Mouse (Mus musculus): ENCODE measurements at regions not wholly inside any gene's neighbourhood (a gene's known extent, or its start where the extent isn't known, plus 50 kb on each side); places are given as distances from the start of the nearest gene placed in this dataset.

DNA sequence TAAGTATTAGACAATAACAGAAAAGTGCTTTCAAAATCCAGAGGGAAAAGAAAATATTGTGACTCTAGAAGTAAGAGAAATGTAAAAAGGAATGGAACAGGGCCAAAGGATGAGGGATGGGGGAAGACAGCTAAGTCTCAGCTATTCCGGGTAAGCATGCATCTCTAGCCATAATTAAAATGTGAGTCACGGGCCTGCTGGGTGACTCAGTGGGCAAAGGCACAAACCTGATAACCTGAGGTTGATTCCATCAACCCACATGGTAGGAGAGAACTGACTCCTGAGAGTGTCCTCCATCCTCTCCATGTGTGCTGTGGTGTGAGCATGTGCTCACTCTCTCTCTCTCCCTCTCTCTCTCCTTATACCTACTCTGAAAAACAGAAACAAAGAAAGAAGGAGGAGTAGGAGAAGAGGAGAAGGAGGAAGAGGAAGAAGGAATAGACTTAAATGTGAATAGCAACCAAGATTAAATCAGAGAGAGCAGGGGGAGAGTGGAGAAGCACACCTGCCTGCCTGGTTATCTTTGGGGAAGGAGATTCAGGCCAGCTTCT, 68.6 kb upstream of the Cited2 start:
- WGBS, result 64% methylated on average over 2 of the region's 2 CpGs
- Histone ChIP-seq H3K27me3 (ENCODE audit: insufficient read depth, low read length) (no peaks in the 10 kb centered on the region), H3K4me1 (ENCODE audit: insufficient read depth) (no peaks in the 10 kb centered on the region), H3K4me3 (ENCODE audit: low read depth, low read length) (no peak overlapping the region), H3K9me3 (ENCODE audit: low read length) (no peaks in the 10 kb centered on the region), H3K27ac (ENCODE audit: low read depth, low read length) (no peak overlapping the region), H3K4me2 (ENCODE audit: low read depth) (no peak overlapping the region), H3K9ac (no peak overlapping the region), H3K36me3 (ENCODE audit: insufficient read depth) (no peaks in the 10 kb centered on the region)
- TF ChIP-seq CTCF (IDR thresholded peaks at IDR 0.05; ENCODE audit: low read depth), result no peak
- ATAC-seq (no peak), DNase-seq (no peak)

- no peak overlapping the region for H3K4me2 ChIP-seq (ENCODE audit: low read depth)
- H3K9ac ChIP-seq, result no peak overlapping the region
- no peaks in the 10 kb centered on the region for H3K4me1 ChIP-seq (ENCODE audit: insufficient read depth)
- H3K27ac ChIP-seq (ENCODE audit: low read depth, low read length), result no peak overlapping the region
- no peaks in the 10 kb centered on the region for H3K27me3 ChIP-seq (ENCODE audit: insufficient read depth, low read length)
- H3K9me3 ChIP-seq (ENCODE audit: low read length), result no peaks in the 10 kb centered on the region
- ATAC-seq, result no peak
- no peak for DNase-seq
- no peak overlapping the region for H3K4me3 ChIP-seq (ENCODE audit: low read depth, low read length)
- 53% methylated on average over 10 of the region's 10 CpGs for WGBS
- TF ChIP-seq CTCF (IDR thresholded peaks at IDR 0.05; ENCODE audit: low read depth), result no peak
- no peaks in the 10 kb centered on the region for H3K36me3 ChIP-seq (ENCODE audit: insufficient read depth)
Measured at GRCm38 (mm10) chr10:17655459-17656051, 67.5 kb upstream of the Cited2 start.

DNA sequence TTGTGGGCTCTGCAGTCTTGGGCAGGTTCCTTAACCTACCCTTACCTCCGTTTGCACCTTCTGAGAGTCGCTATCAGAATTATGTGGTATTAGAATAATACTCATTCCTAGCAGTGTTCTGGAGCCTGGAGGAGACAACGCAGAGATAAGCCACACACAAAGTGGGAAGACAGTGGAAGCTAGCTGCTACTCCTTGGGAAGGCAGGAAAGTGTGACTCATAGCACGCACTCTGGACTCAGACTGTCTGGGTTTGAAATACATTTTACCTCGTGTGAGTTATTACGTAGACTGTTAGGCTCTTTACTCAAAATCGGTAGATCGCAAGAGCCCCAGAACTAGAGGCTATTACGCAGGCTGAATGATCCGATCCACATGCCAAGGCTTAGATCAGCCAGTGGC, 66.7 kb upstream of the Cited2 start:
- ATAC-seq (no peak), DNase-seq (no peak)
- Histone ChIP-seq H3K9me3 (ENCODE audit: low read length) (no peaks in the 10 kb centered on the region), H3K36me3 (ENCODE audit: insufficient read depth) (no peaks in the 10 kb centered on the region), H3K4me3 (ENCODE audit: low read depth, low read length) (no peak overlapping the region), H3K27me3 (ENCODE audit: insufficient read depth, low read length) (no peaks in the 10 kb centered on the region), H3K4me1 (ENCODE audit: insufficient read depth) (no peaks in the 10 kb centered on the region), H3K4me2 (ENCODE audit: low read depth) (no peak overlapping the region), H3K27ac (ENCODE audit: low read depth, low read length) (no peak overlapping the region), H3K9ac (no peak overlapping the region)
- WGBS, result 85% methylated on average over 10 of the region's 10 CpGs
- no peak for TF ChIP-seq CTCF (IDR thresholded peaks at IDR 0.05; ENCODE audit: low read depth)

DNA sequence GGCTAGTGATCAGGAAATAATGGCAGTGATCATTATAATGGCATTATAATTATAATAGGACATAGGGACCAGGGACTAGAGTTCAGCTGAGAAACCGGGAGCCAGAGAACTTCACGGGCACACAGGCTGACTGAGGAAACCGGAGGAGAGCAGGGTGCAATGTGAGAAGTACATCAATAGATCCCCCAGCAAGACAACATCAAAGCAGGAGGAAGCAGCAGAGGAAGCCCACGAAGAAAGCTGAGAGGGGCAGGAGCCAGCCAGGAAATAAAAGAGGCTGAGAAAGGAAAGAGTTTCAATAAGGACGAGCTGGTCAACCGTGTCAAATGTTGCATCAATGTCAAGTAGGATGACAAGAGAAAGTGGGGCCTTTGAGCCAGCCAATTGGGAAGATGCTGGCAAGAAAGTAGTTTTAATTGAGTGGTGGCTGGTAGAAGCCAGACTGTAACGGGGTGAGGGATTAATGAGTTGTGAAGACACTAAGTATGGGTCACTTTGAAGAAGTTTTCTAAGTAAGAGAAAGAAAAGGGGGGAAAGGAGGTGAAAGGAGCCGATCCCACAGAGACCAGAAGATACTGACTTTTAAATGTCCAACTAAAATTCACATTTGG, 66.0 kb upstream of the Cited2 start:
- H3K4me2 ChIP-seq (ENCODE audit: low read depth), result no peak overlapping the region
- H3K9me3 ChIP-seq (ENCODE audit: low read length), result no peaks in the 10 kb centered on the region
- TF ChIP-seq CTCF (IDR thresholded peaks at IDR 0.05; ENCODE audit: low read depth), result no peak
- H3K4me1 ChIP-seq (ENCODE audit: insufficient read depth), result no peaks in the 10 kb centered on the region
- 14% methylated on average over 8 of the region's 8 CpGs for WGBS
- no peak for DNase-seq
- H3K27me3 ChIP-seq (ENCODE audit: insufficient read depth, low read length), result no peaks in the 10 kb centered on the region
- H3K9ac ChIP-seq, result no peak overlapping the region
- no peak for ATAC-seq
- H3K4me3 ChIP-seq (ENCODE audit: low read depth, low read length), result no peak overlapping the region
- no peak overlapping the region for H3K27ac ChIP-seq (ENCODE audit: low read depth, low read length)
- H3K36me3 ChIP-seq (ENCODE audit: insufficient read depth), result no peaks in the 10 kb centered on the region

GRCm38 (mm10) chr10:17659575-17659974, 63.4 kb upstream of the Cited2 start:
- H3K4me3 ChIP-seq (ENCODE audit: low read depth, low read length), result no peak overlapping the region
- H3K27me3 ChIP-seq (ENCODE audit: insufficient read depth, low read length), result no peaks in the 10 kb centered on the region
- WGBS, result 92% methylated on average over 9 of the region's 9 CpGs
- no peaks in the 10 kb centered on the region for H3K36me3 ChIP-seq (ENCODE audit: insufficient read depth)
- DNase-seq (no peak), ATAC-seq (no peak)
- no peaks in the 10 kb centered on the region for H3K4me1 ChIP-seq (ENCODE audit: insufficient read depth)
- H3K27ac ChIP-seq (ENCODE audit: low read depth, low read length), result no peak overlapping the region
- H3K9ac ChIP-seq, result no peak overlapping the region
- TF ChIP-seq CTCF (IDR thresholded peaks at IDR 0.05; ENCODE audit: low read depth), result no peak
- H3K4me2 ChIP-seq (ENCODE audit: low read depth), result no peak overlapping the region
- no peaks in the 10 kb centered on the region for H3K9me3 ChIP-seq (ENCODE audit: low read length)

DNA sequence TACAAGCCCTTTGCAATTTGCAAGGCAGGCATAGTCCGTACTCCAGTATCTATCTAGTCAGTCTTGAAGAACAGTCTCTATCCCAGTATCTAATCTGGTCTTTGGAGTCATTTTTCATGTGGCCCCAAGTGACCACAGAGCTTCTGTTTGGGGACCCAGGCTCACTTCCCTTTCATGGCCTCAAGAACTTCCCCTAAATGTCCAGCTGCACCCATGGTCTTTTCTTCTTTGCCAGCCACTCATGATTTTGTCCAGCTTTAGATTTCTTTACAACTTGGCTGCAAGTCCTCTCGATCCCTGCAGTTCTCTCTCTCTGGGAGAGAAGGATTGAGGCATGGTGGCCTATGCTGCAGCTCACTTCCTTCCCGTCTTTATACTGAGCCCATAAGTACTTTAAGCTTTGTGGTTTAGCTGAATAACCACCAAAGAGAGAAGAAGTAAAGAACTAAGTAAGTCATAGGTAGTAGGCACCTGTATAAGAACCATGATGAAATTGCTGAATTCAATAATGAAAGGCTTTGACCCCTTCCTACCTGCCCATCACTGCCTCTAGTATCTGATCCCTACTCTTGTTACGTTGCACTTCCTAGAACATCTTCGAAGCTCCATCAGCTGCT, 62.1 kb upstream of the Cited2 start:
- 94% methylated on average over 5 of the region's 5 CpGs for WGBS
- ATAC-seq (no peak), DNase-seq (no peak)
- H3K36me3 ChIP-seq (ENCODE audit: insufficient read depth), result no peaks in the 10 kb centered on the region
- H3K4me3 ChIP-seq (ENCODE audit: low read depth, low read length), result no peak overlapping the region
- no peak overlapping the region for H3K27ac ChIP-seq (ENCODE audit: low read depth, low read length)
- no peak for TF ChIP-seq CTCF (IDR thresholded peaks at IDR 0.05; ENCODE audit: low read depth)
- no peaks in the 10 kb centered on the region for H3K9me3 ChIP-seq (ENCODE audit: low read length)
- H3K4me2 ChIP-seq (ENCODE audit: low read depth), result no peak overlapping the region
- no peak overlapping the region for H3K9ac ChIP-seq
- H3K4me1 ChIP-seq (ENCODE audit: insufficient read depth), result no peaks in the 10 kb centered on the region
- no peaks in the 10 kb centered on the region for H3K27me3 ChIP-seq (ENCODE audit: insufficient read depth, low read length)

DNA sequence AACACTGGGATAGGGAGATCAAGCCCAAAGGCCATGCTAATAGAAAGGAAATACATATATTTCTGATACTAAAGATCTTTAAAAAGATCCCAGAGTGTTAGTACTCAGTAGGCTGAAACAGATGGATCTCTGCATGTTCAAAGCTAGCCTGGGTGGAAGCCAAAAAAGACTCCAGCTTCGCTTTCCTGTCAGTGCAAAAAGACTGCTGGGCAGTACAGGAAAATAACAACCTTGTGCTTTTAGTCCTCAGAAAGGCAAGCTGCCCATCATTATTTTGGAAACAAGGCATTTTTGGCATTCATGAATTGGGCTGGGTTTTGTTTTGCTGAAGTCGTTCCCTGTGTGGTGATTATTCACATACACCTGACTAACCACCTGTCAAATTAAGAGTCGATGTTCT, 56.9 kb upstream of the Cited2 start:
- Histone ChIP-seq H3K36me3 (ENCODE audit: insufficient read depth) (no peaks in the 10 kb centered on the region), H3K4me2 (ENCODE audit: low read depth) (no peak overlapping the region), H3K27me3 (ENCODE audit: insufficient read depth, low read length) (no peaks in the 10 kb centered on the region), H3K4me1 (ENCODE audit: insufficient read depth) (no peaks in the 10 kb centered on the region), H3K9ac (no peak overlapping the region), H3K4me3 (ENCODE audit: low read depth, low read length) (no peak overlapping the region), H3K27ac (ENCODE audit: low read depth, low read length) (no peak overlapping the region), H3K9me3 (ENCODE audit: low read length) (no peaks in the 10 kb centered on the region)
- 63% methylated on average over 3 of the region's 3 CpGs for WGBS
- DNase-seq, result no peak
- no peak for TF ChIP-seq CTCF (IDR thresholded peaks at IDR 0.05; ENCODE audit: low read depth)
- ATAC-seq, result no peak

Measured in forebrain, postnatal 0 days (tissue).